Mouse (Mus musculus) embryo, embryonic 11.5 days (tissue): ENCODE results near the gene Ctxn1.

Experiments
- DNase-seq: peaks from one replicate; pipeline ENCODE4 v3.0.0-alpha.2; 2012; ENCODE audit warnings: low read depth, low spot score

The Ctxn1 gene

GRCm38 (mm10) chr8:4214006-4214980 is 44.8 kb downstream of the Ctxn1 start:
- DNase-seq, result no peak

- DNase-seq, result no peak
Measured at GRCm38 (mm10) chr8:4213210-4214005, 45.7 kb downstream of the Ctxn1 start.

- DNase-seq, result no peak
Measured at GRCm38 (mm10) chr8:4212809-4213209, 46.3 kb downstream of the Ctxn1 start.

- no peak for DNase-seq
Measured at GRCm38 (mm10) chr8:4211097-4211496, 48.0 kb downstream of the Ctxn1 start.
